ENCODE assay signal across 30 mouse cellular contexts in the genomic region with DNA sequence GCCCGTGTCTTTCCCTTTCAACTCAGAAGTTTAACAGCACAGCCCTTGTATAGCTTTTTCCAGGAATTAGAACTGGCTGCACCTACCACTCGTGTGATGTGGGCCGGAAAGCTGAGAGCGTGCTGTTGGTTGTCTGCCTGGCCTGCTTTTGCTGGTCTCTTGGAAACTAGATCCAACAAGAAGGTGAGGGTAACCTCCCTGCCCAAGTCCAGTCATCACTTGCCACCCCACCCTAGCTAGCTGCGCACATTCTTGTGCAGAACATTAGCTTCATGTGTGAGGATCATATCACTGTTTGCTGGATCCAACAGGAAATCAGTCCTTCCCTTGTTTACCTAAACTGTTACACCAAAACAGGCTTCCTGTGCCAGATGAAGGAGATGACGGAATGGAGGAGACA. TPM values are rescaled to one million over a fixed set of nuclear protein-coding genes. Genes with fewer than 3 reads are reported as not detected.
DNase-seq lines count a peak whose midpoint lies in the region; ATAC-seq and TF ChIP-seq lines count a peak whose summit lies in the region.
"Had no signal": no experiment of that assay in that cellular context is flagged by ENCODE, and none has a peak within 500 bp of the region (broad histone marks: within the 10 kb centered on the region; RNA-seq: fewer than 3 reads in every experiment).

No protein-coding gene starts in this region.

- intact Hi-C loops in heart, postnatal 36 days (cut with DNase I), result no loop called here

- no peak overlapping the region for H3K27ac ChIP-seq in heart, embryonic 10.5 days
- H3K27ac ChIP-seq in stomach, postnatal 0 days (replicated peaks), result no peak overlapping the region
- H3K27ac ChIP-seq: embryonic facial prominence, embryonic 10.5 days; embryonic facial prominence, embryonic 13.5 days; forebrain, embryonic 10.5 days; forebrain, embryonic 13.5 days; gastrocnemius, adult 2 months; heart, adult 2 months; heart, embryonic 15.5 days; hindbrain, embryonic 14.5 days; hindbrain, postnatal 0 days had no signal

- no peak for TF ChIP-seq POLR2A in lung, adult 2 months (IDR thresholded peaks at IDR 0.05; ENCODE audit: borderline replicate concordance, extremely low read depth, low read depth, low read length)

- H3K4me1 ChIP-seq in heart, embryonic 10.5 days, result peaks cover 3% of the 10 kb centered on the region
- peaks cover 4% of the 10 kb centered on the region; the same call in 1 of the 2 replicates for H3K4me1 ChIP-seq in lung, adult 2 months (ENCODE audit: control insufficient read depth, insufficient read depth, low read length)
- H3K4me1 ChIP-seq in stomach, postnatal 0 days (replicated peaks; ENCODE audit: control insufficient read depth, insufficient read depth), result no peaks in the 10 kb centered on the region
- H3K4me1 ChIP-seq: heart, embryonic 15.5 days had no signal

- no peak for TF ChIP-seq EP300 in stomach, postnatal 0 days (optimal IDR thresholded peaks at IDR 0.05)

- no peak for TF ChIP-seq CTCF in lung, adult 2 months (IDR thresholded peaks at IDR 0.05; ENCODE audit: insufficient read depth, low read length)
- no peak for TF ChIP-seq CTCF in stomach, postnatal 0 days (IDR thresholded peaks at IDR 0.05; ENCODE audit: low read depth)

- 86% methylated on average over 6 of the region's 6 CpGs for WGBS in heart, embryonic 10.5 days
- 57% methylated on average over 6 of the region's 6 CpGs for WGBS in lung, adult 2 months
- 67% methylated on average over 6 of the region's 6 CpGs for WGBS in stomach, postnatal 0 days

- no peak overlapping the region for H3K4me2 ChIP-seq in stomach, postnatal 0 days (replicated peaks; ENCODE audit: low read depth)
- H3K4me2 ChIP-seq: embryonic facial prominence, embryonic 13.5 days; forebrain, embryonic 13.5 days; heart, embryonic 12.5 days; heart, embryonic 15.5 days; hindbrain, embryonic 14.5 days had no signal

- no peaks in the 10 kb centered on the region for H3K27me3 ChIP-seq in heart, embryonic 10.5 days (ENCODE audit: insufficient read depth, poor library complexity, severe bottlenecking)
- H3K27me3 ChIP-seq in stomach, postnatal 0 days (ENCODE audit: control insufficient read depth, insufficient read depth, low read length), result no peaks in the 10 kb centered on the region
- H3K27me3 ChIP-seq: embryonic facial prominence, embryonic 13.5 days; forebrain, embryonic 13.5 days; heart, embryonic 12.5 days; heart, embryonic 15.5 days had no signal

- no peak for ATAC-seq in stomach, postnatal 0 days (ENCODE audit: low FRiP score, low TSS enrichment)
- ATAC-seq: CD4-positive, CD25-positive, alpha-beta regulatory T cell, adult 4 months; forebrain, embryonic 13.5 days; forebrain, embryonic 16.5 days; hindbrain, postnatal 0 days; inflammation-experienced regulatory T-cells, adult 6 months had no signal

- peak; percentile 64 for DNase-seq in heart, embryonic 10.5 days (ENCODE audit: low spot score)
- no peak for DNase-seq in heart, postnatal 36 days
- peak; percentile 11 for DNase-seq in lung, postnatal 36 days
- DNase-seq in lung, adult 2 months, result no peak
- DNase-seq in stomach, postnatal 0 days (ENCODE audit: low spot score), result peak; percentile 14
- no peak for DNase-seq in cerebellum, postnatal 4 days (ENCODE audit: low spot score in 2 of 2)
- DNase-seq: adrenal gland, adult 2 months; adrenal gland, postnatal 14 days; cerebellum, adult 11 months; cerebellum, adult 2 months; cerebellum, adult 9-11 months; cerebellum, postnatal 25 days; embryo, embryonic 11 days; gastrocnemius, adult 2 months; gastrocnemius, postnatal 25 days; heart, adult 2 months; heart, postnatal 10 days; heart, postnatal 4 days had no signal

- no peak overlapping the region for H3K9ac ChIP-seq in stomach, postnatal 0 days (ENCODE audit: low read length)
- H3K9ac ChIP-seq: embryonic facial prominence, embryonic 13.5 days; forebrain, embryonic 13.5 days; heart, embryonic 12.5 days; heart, embryonic 15.5 days; hindbrain, embryonic 14.5 days had no signal

- H3K36me3 ChIP-seq in heart, embryonic 10.5 days, result peaks cover 16% of the 10 kb centered on the region; the same call in 1 of the 2 replicates
- H3K36me3 ChIP-seq in stomach, postnatal 0 days (ENCODE audit: control insufficient read depth, insufficient read depth, low read length), result 0 out of 2 replicates have a peak, but pooled peaks cover 6% of the 10 kb centered on the region
- H3K36me3 ChIP-seq: heart, embryonic 15.5 days had no signal

- no peak overlapping the region for H3K4me3 ChIP-seq in heart, embryonic 10.5 days
- H3K4me3 ChIP-seq in lung, adult 2 months (replicated peaks; ENCODE audit: extremely low read depth, low read depth, low read length), result no peak overlapping the region
- H3K4me3 ChIP-seq in stomach, postnatal 0 days (ENCODE audit: low read depth, low read length), result no peak overlapping the region
- H3K4me3 ChIP-seq: embryonic facial prominence, embryonic 10.5 days; embryonic facial prominence, embryonic 13.5 days; erythroblast, embryonic 14.5 days; forebrain, embryonic 10.5 days; forebrain, embryonic 13.5 days; gastrocnemius, adult 2 months; heart, adult 2 months; heart, embryonic 12.5 days; heart, embryonic 15.5 days had no signal

- H3K9me3 ChIP-seq in heart, embryonic 10.5 days, result no peaks in the 10 kb centered on the region
- no peaks in the 10 kb centered on the region for H3K9me3 ChIP-seq in stomach, postnatal 0 days (ENCODE audit: control insufficient read depth, low read length)
- H3K9me3 ChIP-seq: embryonic facial prominence, embryonic 10.5 days; embryonic facial prominence, embryonic 13.5 days; forebrain, embryonic 10.5 days; forebrain, embryonic 13.5 days; heart, embryonic 12.5 days; heart, embryonic 15.5 days had no signal

RNA-seq across cellular contexts. Expression of a gene that starts 19.2 kb away (rescaled TPM):
- polyA plus RNA-seq in heart, embryonic 10.5 days (2016; fragmentation: Nextera tagmentation; extraction: Ambion mirVana), result 0.04 and 0.10 TPM in 2 replicates
- 1 to 10 TPM; 1.1 to 1.4 TPM for total RNA-seq in heart, postnatal 36 days (2021)
- 1.8 and 2.5 TPM in 2 replicates for polyA plus RNA-seq in lung, adult 2 months (2012; rRNA removed)
- polyA plus RNA-seq in stomach, postnatal 0 days (2015; fragmentation: Nextera tagmentation; extraction: Ambion mirVana), result 2.2 and 3.1 TPM in 2 replicates
- polyA plus RNA-seq: erythroblast, embryonic 14.5 days; hindbrain, postnatal 0 days had no signal

Comparison
In these comparisons a context has a peak if more than half of its experiments do, and no peak if none do; other contexts are left out.
1. DNase-seq: peak in heart, embryonic 10.5 days (single experiment), lung, postnatal 36 days (single experiment) and stomach, postnatal 0 days (single experiment); none in heart, postnatal 36 days (0 of 2), lung, adult 2 months (single experiment) and cerebellum, postnatal 4 days (0 of 2).